Mouse (Mus musculus) midbrain, embryonic 14.5 days (tissue): ENCODE data around the gene Gins2. TPM values are rescaled to one million over a fixed set of nuclear protein-coding genes. Genes with fewer than 3 reads are reported as not detected.
A peak's percentile ranks its signal among the peaks of the same experiment; 100 is the strongest.

ENCODE experiments used
- ATAC-seq: fragments of 200-750 bp; cut with Nextera tagmentation; 2 replicates; pipeline ENCODE4 v1.8.0; 2017; ENCODE audit warnings: moderate number of reproducible peaks, moderate library complexity; ENCODE audit not compliant: low FRiP score, low TSS enrichment
- DNase-seq: peaks from one replicate; pipeline ENCODE4 v3.0.0-alpha.2; 2015
- H3K27ac ChIP-seq: fragments of 300-500 bp; sonication (generic); replicated peaks from 2 replicates; pipeline ENCODE4 v1.5.1; 2014; ENCODE audit warnings: mild to moderate bottlenecking, low read depth, low read length, moderate library complexity
- H3K27me3 ChIP-seq: fragments of 300-500 bp; sonication (generic); 2 replicates; pipeline ENCODE4 v1.6.1; 2014; ENCODE audit warnings: low read length, control low read depth, mixed read lengths; ENCODE audit not compliant: control insufficient read depth, insufficient read depth
- H3K36me3 ChIP-seq: fragments of 300-500 bp; sonication (generic); 2 replicates; pipeline ENCODE4 v1.6.1; 2014; ENCODE audit warnings: low read length, control low read depth; ENCODE audit not compliant: control insufficient read depth, insufficient read depth
- H3K4me1 ChIP-seq: fragments of 300-500 bp; sonication (generic); 2 replicates; pipeline ENCODE4 v1.6.1; 2014; ENCODE audit warnings: mild to moderate bottlenecking, antibody characterized with exemption, low read length, control low read depth; ENCODE audit not compliant: control insufficient read depth, insufficient read depth
- H3K4me2 ChIP-seq: fragments of 300-500 bp; sonication (generic); 2 replicates; pipeline ENCODE4 v1.6.1; 2014; ENCODE audit warnings: mild to moderate bottlenecking, low read length, moderate library complexity
- H3K4me3 ChIP-seq: fragments of 300-500 bp; sonication (generic); replicated peaks from 2 replicates; pipeline ENCODE4 v1.5.1; 2014; ENCODE audit warnings: low read depth, low read length
- H3K9ac ChIP-seq: fragments of 300-500 bp; sonication (generic); replicated peaks from 2 replicates; pipeline ENCODE4 v1.6.1; 2014; ENCODE audit warnings: mild to moderate bottlenecking, low read length, moderate library complexity
- H3K9me3 ChIP-seq: fragments of 300-500 bp; sonication (generic); 2 replicates; pipeline ENCODE4 v1.6.1; 2016; ENCODE audit warnings: low read length, control low read depth, mixed read lengths; ENCODE audit not compliant: control insufficient read depth
- WGBS: fragments of 180-500 bp; shearing (Covaris S2); extraction: QIAGEN DNeasy Blood & Tissue Kit; methylation state at CpG from one replicate; pipeline ENCODE4 v1.1.7; 2014; 5-methylcytosine and 5-hydroxymethylcytosine counted together
- polyA plus RNA-seq: library from polyadenylated mRNA; unstranded; fragments of >200 nt; fragmentation: Nextera tagmentation; extraction: Ambion mirVana; gene quantifications from 2 replicates; pipeline ENCODE4 v1.2.1, GENCODE M21; 2014

Gins2 gene
- polyA plus RNA-seq, 1 experiment from 2014 or later: 23.7 TPM

DNA sequence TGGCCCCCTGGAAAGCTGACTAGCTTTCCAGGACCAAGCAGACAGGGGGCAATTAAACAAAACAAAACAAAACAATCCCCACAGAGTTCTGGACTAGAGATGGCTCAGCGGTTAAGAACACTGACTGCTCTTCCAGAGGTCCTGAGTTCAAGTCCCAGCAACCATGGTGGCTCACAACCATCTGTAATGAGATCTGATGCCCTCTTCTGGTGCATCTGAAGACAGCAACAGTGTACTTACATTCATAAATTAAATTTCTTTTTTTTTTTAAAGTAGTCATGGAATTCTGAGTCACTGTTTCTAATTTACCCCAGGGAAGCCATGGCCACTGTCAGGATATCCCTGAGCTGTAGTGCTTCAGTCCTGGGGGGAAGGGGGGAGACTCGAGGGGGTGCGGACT lies 25.4 kb upstream of the Gins2 start:
- Histone ChIP-seq H3K9me3 (no peaks in the 10 kb centered on the region), H3K27me3 (no peaks in the 10 kb centered on the region), H3K4me2 (no peak overlapping the region), H3K9ac (no peak overlapping the region), H3K4me3 (no peak overlapping the region), H3K27ac (no peak overlapping the region), H3K4me1 (peaks cover 29% of the 10 kb centered on the region), H3K36me3 (no peaks in the 10 kb centered on the region)
- DNase-seq (no peak), ATAC-seq (no peak)
- WGBS: 95% methylated on average over 3 of the region's 3 CpGs

DNA sequence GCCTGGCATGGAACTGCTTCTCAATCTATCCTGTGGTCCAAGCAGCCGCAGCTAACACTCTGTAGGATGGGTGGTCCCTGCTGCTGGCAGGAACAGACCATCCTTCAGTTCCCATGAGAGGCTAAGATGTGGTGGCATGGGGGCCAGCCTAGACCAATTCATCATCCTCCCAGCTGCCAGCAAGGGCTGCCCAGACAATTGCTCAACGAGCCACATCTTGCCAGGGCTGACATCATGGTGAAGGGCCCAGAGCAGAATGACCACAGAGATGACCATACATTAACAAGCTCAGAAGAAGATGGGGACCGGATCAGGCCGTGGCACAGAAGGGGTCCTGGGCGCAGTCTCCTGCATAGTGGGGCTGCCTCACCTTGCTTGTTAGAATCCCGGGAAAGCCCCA lies 21.7 kb upstream of the Gins2 start:
- Histone ChIP-seq H3K4me3 (no peak overlapping the region), H3K27me3 (no peaks in the 10 kb centered on the region), H3K4me2 (no peak overlapping the region), H3K4me1 (peaks cover 5% of the 10 kb centered on the region; the same call in 1 of the 2 replicates), H3K36me3 (no peaks in the 10 kb centered on the region), H3K9me3 (no peaks in the 10 kb centered on the region), H3K27ac (no peak overlapping the region), H3K9ac (no peak overlapping the region)
- WGBS: 89% methylated on average over 6 of the region's 6 CpGs
- no peak for DNase-seq
- ATAC-seq: no peak

DNA sequence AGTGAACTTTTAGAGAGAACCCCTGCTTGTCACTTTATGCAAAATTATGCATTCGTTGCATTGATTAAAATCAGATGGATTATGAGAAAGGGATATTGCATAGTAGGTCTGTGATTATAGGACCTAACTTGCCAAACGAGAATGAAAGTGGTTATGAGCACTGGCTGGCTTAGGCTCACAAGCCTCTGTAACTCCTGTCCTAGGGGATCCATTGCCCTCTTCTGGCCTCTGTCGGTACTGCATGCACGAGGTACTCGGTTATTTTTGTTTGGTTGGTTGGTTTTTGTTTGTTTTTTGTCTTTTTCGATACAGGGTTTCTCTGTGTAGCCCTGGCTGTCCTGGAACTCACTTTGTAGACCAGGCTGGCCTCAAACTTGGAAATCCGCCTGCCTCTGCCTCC lies 18.8 kb upstream of the Gins2 start:
- H3K27ac ChIP-seq: no peak overlapping the region
- H3K9ac ChIP-seq: no peak overlapping the region
- no peaks in the 10 kb centered on the region for H3K9me3 ChIP-seq
- no peaks in the 10 kb centered on the region for H3K36me3 ChIP-seq
- no peaks in the 10 kb centered on the region for H3K4me1 ChIP-seq
- ATAC-seq (no peak), DNase-seq (peak; percentile 87)
- 15% methylated on average over 7 of the region's 7 CpGs for WGBS
- no peaks in the 10 kb centered on the region for H3K27me3 ChIP-seq
- no peak overlapping the region for H3K4me2 ChIP-seq
- no peak overlapping the region for H3K4me3 ChIP-seq

GRCm38 (mm10) chr8:120607460-120607859 lies 18.4 kb upstream of the Gins2 start:
- 84% methylated on average over 9 of the region's 9 CpGs for WGBS
- no peak for ATAC-seq
- H3K9ac ChIP-seq: no peak overlapping the region
- no peak overlapping the region for H3K4me3 ChIP-seq
- H3K4me1 ChIP-seq: no peaks in the 10 kb centered on the region
- no peak overlapping the region for H3K4me2 ChIP-seq
- no peaks in the 10 kb centered on the region for H3K9me3 ChIP-seq
- no peaks in the 10 kb centered on the region for H3K36me3 ChIP-seq
- H3K27ac ChIP-seq: no peak overlapping the region
- no peaks in the 10 kb centered on the region for H3K27me3 ChIP-seq
- DNase-seq: no peak

DNA sequence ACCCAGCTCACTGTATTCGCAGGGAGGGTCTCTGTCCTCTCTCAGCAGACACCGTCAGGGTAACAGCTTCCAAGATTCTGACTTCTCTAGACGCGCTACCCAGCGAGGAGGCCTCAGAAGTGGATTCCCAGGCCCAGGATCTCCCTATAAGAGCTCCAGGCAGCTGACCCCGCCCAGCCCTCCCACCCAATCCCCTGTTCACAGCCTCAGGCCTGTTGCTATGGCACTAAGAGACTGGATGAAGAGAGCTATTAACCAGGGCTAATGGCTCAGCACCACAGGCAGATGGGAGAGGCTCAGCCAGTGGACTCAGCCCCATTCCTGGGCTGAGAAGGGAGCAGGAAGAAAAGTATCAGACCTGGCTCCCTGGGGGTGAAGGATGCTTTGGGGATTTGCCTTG lies 13.6 kb upstream of the Gins2 start:
- ATAC-seq (peak; percentile 60; the same call in 1 of the 2 replicates), DNase-seq (peak; percentile 55)
- Histone ChIP-seq H3K27me3 (no peaks in the 10 kb centered on the region), H3K4me3 (no peak overlapping the region), H3K9me3 (no peaks in the 10 kb centered on the region), H3K36me3 (no peaks in the 10 kb centered on the region), H3K27ac (no peak overlapping the region), H3K9ac (no peak overlapping the region), H3K4me2 (no peak overlapping the region), H3K4me1 (no peaks in the 10 kb centered on the region)
- 27% methylated on average over 6 of the region's 6 CpGs for WGBS

DNA sequence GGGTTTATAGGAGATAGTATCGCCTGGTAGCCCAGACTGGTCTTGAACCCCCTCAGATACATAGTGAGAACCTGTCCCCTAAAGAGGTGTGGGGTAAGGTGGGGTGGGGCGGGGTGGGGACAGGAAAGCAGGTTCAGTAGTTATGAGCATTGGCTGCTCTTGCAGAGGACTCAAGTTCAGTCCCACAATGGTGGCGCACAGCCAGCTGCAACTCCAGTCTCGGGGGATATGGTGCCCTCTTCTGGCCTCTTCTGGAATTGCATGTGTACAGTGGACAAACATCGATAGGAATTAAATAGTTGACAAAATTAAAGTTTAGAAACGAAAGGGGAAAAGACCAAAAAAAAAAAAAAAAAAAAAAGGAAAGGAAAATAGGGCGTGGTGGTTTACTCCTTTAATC lies 10.4 kb upstream of the Gins2 start:
- H3K9ac ChIP-seq: no peak overlapping the region
- no peak for ATAC-seq
- H3K36me3 ChIP-seq: no peaks in the 10 kb centered on the region
- no peaks in the 10 kb centered on the region for H3K4me1 ChIP-seq
- DNase-seq: peak; percentile 75
- no peaks in the 10 kb centered on the region for H3K9me3 ChIP-seq
- 56% methylated on average over 7 of the region's 7 CpGs for WGBS
- H3K4me3 ChIP-seq: no peak overlapping the region
- H3K27ac ChIP-seq: no peak overlapping the region
- no peak overlapping the region for H3K4me2 ChIP-seq
- H3K27me3 ChIP-seq: no peaks in the 10 kb centered on the region

DNA sequence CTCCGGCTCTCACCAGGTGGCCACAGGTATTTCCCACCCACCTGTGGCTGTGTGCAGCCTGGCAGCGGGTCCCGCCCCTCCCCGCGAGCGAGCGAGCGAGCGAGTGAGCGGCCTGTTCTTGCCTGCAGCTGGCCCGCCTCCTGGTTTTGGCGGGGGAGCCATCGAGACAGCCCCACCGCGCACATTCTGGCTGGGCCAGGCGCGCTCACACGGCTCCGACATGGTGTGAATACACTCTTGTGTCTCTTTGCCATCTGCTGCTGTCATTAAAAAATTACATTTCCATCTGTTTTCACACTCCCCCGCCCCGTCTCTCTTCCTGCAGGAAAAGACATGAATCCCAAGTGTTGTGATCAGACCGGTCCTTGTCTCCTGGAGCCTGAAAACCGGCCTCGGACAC lies 9.5 kb upstream of the Gins2 start:
- no peak for ATAC-seq

DNA sequence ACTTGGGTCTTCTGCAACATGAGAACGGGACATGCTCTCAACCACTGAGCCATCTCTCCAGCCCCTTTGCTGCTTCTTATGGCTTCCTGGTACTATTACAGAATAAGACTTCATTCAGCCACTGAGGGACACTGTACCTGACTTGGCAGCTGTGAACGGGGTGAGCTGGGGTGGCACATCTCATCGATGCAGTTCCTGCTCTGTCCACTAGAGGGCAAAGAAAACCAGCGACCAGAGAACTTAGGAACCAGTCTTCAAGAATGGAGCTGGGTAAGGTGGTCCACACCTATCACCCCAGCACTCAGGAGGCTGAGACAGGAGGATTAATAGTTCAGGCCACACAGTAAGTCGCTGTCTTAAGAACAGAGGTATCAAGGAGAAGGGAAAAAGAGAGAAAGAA lies 6.9 kb upstream of the Gins2 start:
- H3K36me3 ChIP-seq: no peaks in the 10 kb centered on the region
- 13% methylated on average over 5 of the region's 5 CpGs for WGBS
- H3K4me1 ChIP-seq: no peaks in the 10 kb centered on the region
- H3K27me3 ChIP-seq: no peaks in the 10 kb centered on the region
- no peak overlapping the region for H3K4me2 ChIP-seq
- ATAC-seq (no peak), DNase-seq (peak; percentile 83)
- no peak overlapping the region for H3K4me3 ChIP-seq
- H3K27ac ChIP-seq: no peak overlapping the region
- H3K9ac ChIP-seq: no peak overlapping the region
- no peaks in the 10 kb centered on the region for H3K9me3 ChIP-seq

More for the DNA sequence above, 9.5 kb upstream of the Gins2 start:
- H3K36me3 ChIP-seq: no peaks in the 10 kb centered on the region
- 34% methylated on average over 24 of the region's 24 CpGs for WGBS
- no peaks in the 10 kb centered on the region for H3K9me3 ChIP-seq
- H3K4me3 ChIP-seq: no peak overlapping the region
- no peaks in the 10 kb centered on the region for H3K4me1 ChIP-seq
- H3K27me3 ChIP-seq: no peaks in the 10 kb centered on the region
- H3K27ac ChIP-seq: no peak overlapping the region
- H3K9ac ChIP-seq: no peak overlapping the region; the same call in 1 of the 2 replicates
- H3K4me2 ChIP-seq: no peak overlapping the region
- peak; percentile 41 for DNase-seq

DNA sequence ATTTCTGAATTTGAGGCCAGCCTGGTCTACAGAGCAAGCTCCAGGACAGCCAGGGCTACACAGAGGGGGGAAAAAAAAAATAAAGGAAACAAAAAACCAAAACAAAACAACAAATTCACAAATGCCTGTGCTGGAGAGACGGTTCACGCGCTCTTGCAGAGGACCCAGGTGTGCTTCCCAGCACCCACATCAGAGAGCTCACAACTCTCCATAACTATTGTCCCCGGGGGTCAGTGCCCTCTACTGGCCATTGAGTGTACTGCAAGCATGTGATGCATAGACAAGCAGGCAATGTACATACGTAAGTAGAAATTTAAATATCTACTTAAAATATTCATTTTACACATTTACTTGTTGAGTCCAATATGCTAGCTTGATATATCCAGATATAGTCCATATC lies 5.5 kb upstream of the Gins2 start:
- Histone ChIP-seq H3K27me3 (no peaks in the 10 kb centered on the region), H3K4me3 (no peak overlapping the region), H3K4me1 (no peaks in the 10 kb centered on the region; the same call in 1 of the 2 replicates), H3K9me3 (no peaks in the 10 kb centered on the region), H3K36me3 (no peaks in the 10 kb centered on the region), H3K27ac (no peak overlapping the region), H3K9ac (no peak overlapping the region), H3K4me2 (no peak overlapping the region)
- 88% methylated on average over 5 of the region's 5 CpGs for WGBS
- ATAC-seq (no peak), DNase-seq (no peak)
